31 mouse cellular contexts compared by ENCODE assay signal in the genomic region with DNA sequence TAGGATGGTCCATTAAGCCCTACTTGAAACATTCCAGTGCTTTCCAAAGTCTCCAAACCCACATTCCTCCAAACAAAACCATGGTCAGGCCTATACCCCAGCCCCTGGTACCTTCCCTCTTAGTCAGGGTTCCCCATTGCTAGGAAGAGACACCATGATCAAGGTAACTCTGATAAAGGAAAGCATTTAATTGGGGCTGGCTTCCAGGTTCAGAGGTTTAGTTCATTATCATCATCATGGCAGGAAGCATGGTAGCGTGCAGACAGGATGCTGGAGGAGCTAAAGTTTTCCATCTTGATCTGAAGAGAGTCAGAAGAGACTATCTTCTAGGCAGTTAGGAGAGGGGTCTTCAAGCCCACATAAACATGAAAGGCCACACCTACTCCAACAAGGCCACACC.
"Had no signal": no experiment of that assay in that cellular context is flagged by ENCODE, and none has a peak within 500 bp of the region (broad histone marks: within the 10 kb centered on the region; RNA-seq: fewer than 3 reads in every experiment).

No protein-coding gene starts in this region.

- H3K27me3 ChIP-seq: limb, embryonic 12.5 days; limb, embryonic 13.5 days; limb, embryonic 15.5 days; liver, embryonic 12.5 days; liver, embryonic 13.5 days; liver, embryonic 15.5 days; lung, embryonic 15.5 days; megakaryocyte, embryonic 14.5 days; midbrain, embryonic 12.5 days; midbrain, embryonic 13.5 days; midbrain, embryonic 15.5 days; neural tube, embryonic 12.5 days; neural tube, embryonic 13.5 days had no signal

- H3K36me3 ChIP-seq: limb, embryonic 10.5 days; limb, embryonic 12.5 days; limb, embryonic 13.5 days; limb, embryonic 15.5 days; liver, embryonic 12.5 days; liver, embryonic 13.5 days; liver, embryonic 15.5 days; lung, embryonic 15.5 days; midbrain, embryonic 10.5 days; midbrain, embryonic 12.5 days; midbrain, embryonic 13.5 days; midbrain, embryonic 15.5 days; neural tube, embryonic 12.5 days; neural tube, embryonic 13.5 days had no signal

- H3K9ac ChIP-seq: limb, embryonic 12.5 days; limb, embryonic 13.5 days; limb, embryonic 15.5 days; liver, embryonic 12.5 days; liver, embryonic 13.5 days; liver, embryonic 14.5 days; liver, embryonic 15.5 days; liver, postnatal 0 days; lung, embryonic 14.5 days; lung, embryonic 15.5 days; midbrain, embryonic 12.5 days; midbrain, embryonic 13.5 days; midbrain, embryonic 15.5 days; neural tube, embryonic 12.5 days; neural tube, embryonic 13.5 days had no signal

- H3K27ac ChIP-seq: left cerebral cortex, adult 2 months; limb, embryonic 10.5 days; limb, embryonic 12.5 days; limb, embryonic 13.5 days; limb, embryonic 15.5 days; liver, embryonic 12.5 days; liver, embryonic 13.5 days; liver, embryonic 14.5 days; liver, embryonic 15.5 days; lung, embryonic 15.5 days; macrophage; midbrain, embryonic 10.5 days; midbrain, embryonic 12.5 days; midbrain, embryonic 13.5 days; midbrain, embryonic 15.5 days; neural tube, embryonic 12.5 days; neural tube, embryonic 13.5 days had no signal

- DNase-seq: left cerebral cortex, postnatal 4 days; liver, embryonic 13.5 days; liver, postnatal 0 days; lung, adult 18-20 months; lung, adult 2 months; lung, embryonic 14.5 days; lung, postnatal 10 days; lung, postnatal 14 days; lung, postnatal 36 days; lung, postnatal 4 days; midbrain, embryonic 14.5 days had no signal

- H3K9me3 ChIP-seq: limb, embryonic 10.5 days; limb, embryonic 12.5 days; limb, embryonic 13.5 days; limb, embryonic 15.5 days; liver, embryonic 12.5 days; liver, embryonic 13.5 days; liver, embryonic 15.5 days; lung, embryonic 15.5 days; megakaryocyte, embryonic 14.5 days; midbrain, embryonic 10.5 days; midbrain, embryonic 12.5 days; midbrain, embryonic 13.5 days; midbrain, embryonic 15.5 days; neural tube, embryonic 12.5 days; neural tube, embryonic 13.5 days had no signal

- H3K4me1 ChIP-seq: limb, embryonic 10.5 days; limb, embryonic 12.5 days; limb, embryonic 13.5 days; limb, embryonic 15.5 days; liver, embryonic 15.5 days; lung, embryonic 15.5 days; midbrain, embryonic 12.5 days; midbrain, embryonic 13.5 days; midbrain, embryonic 15.5 days; neural tube, embryonic 12.5 days; neural tube, embryonic 13.5 days had no signal

- ATAC-seq: liver, embryonic 12.5 days; liver, postnatal 0 days; lung, postnatal 0 days; midbrain, embryonic 13.5 days; midbrain, embryonic 15.5 days; midbrain, embryonic 16.5 days had no signal

- H3K4me2 ChIP-seq: limb, embryonic 12.5 days; limb, embryonic 13.5 days; limb, embryonic 15.5 days; liver, embryonic 12.5 days; liver, embryonic 13.5 days; liver, embryonic 15.5 days; lung, embryonic 14.5 days; lung, embryonic 15.5 days; midbrain, embryonic 12.5 days; midbrain, embryonic 13.5 days; midbrain, embryonic 15.5 days; neural tube, embryonic 12.5 days; neural tube, embryonic 13.5 days had no signal

- H3K4me3 ChIP-seq: left cerebral cortex, adult 2 months; limb, embryonic 10.5 days; limb, embryonic 12.5 days; limb, embryonic 13.5 days; limb, embryonic 15.5 days; liver, embryonic 12.5 days; liver, embryonic 13.5 days; liver, embryonic 15.5 days; lung, embryonic 15.5 days; megakaryocyte, embryonic 14.5 days; midbrain, embryonic 10.5 days; midbrain, embryonic 12.5 days; midbrain, embryonic 13.5 days; midbrain, embryonic 15.5 days; myocyte; neural tube, embryonic 12.5 days; neural tube, embryonic 13.5 days had no signal
